Mouse (Mus musculus): ENCODE results near the gene Nrros.

DNA sequence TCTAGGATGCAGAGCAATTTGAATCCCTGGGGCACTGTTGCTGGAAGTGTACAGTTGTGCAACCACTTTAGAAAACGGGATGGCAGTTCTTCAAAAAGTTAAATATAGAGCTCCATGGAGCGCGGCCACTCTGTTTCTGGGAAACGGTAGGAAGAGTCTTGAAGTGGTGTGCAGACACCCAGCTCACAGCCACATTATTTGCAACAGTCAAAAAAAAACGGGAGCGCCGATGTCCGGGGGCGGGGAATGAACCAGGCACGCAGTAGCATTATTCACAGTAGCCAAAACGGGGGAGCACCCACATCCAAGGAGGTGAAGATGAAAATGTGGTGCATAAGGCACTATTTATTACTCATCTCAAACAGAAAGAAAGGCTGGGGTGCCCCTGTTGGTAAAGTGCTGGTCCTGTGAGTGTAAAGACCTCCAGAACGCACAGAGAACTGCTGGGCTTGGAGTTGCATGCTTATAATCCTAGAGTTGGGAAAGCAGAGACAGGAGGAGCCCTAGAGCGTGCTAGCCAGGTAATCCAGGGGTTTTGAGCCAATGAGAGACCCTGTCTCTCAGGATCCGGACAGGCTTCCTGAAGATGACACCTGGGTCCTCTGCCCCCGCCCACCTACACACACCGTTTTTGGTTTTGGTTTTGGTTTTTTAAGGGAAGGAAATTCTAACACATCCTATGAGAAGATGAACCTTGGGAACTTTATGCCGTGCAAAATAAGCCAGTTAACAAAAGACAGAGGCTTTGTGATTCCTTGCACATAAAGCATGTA is 49.6 kb upstream of the Nrros start:
- TF ChIP-seq CTCF (IDR thresholded peaks at IDR 0.05; ENCODE audit: borderline replicate concordance, insufficient read depth, low read depth, low read length) (no peak), POLR2A (IDR thresholded peaks at IDR 0.05; ENCODE audit: borderline replicate concordance, insufficient read depth, low read length) (no peak)
